Mouse (Mus musculus) intestine, embryonic 14.5 days (tissue): ENCODE results near the gene Sac3d1. TPM values are rescaled to one million over a fixed set of nuclear protein-coding genes. Genes with fewer than 3 reads are reported as not detected.

Experiments
- ATAC-seq: fragments of 200-750 bp; cut with Nextera tagmentation; replicated peaks from 2 replicates; pipeline ENCODE4 v1.8.0; 2017; ENCODE audit warnings: low read depth, moderate number of reproducible peaks, moderate TSS enrichment, moderate library complexity; ENCODE audit not compliant: low FRiP score, low TSS enrichment
- DNase-seq: peaks from one replicate; pipeline ENCODE4 v3.0.0-alpha.2; 2018; ENCODE audit warnings: low spot score
- H3K27ac ChIP-seq: fragments of 300-500 bp; sonication (generic); 2 replicates; pipeline ENCODE4 v1.5.1; 2014; ENCODE audit warnings: low read depth, mild to moderate bottlenecking, control low read depth
- H3K27me3 ChIP-seq: fragments of 300-500 bp; sonication (generic); replicated peaks from 2 replicates; pipeline ENCODE4 v1.6.1; 2014; ENCODE audit warnings: low read length, control low read depth; ENCODE audit not compliant: control insufficient read depth, insufficient read depth
- H3K36me3 ChIP-seq: fragments of 300-500 bp; sonication (generic); 2 replicates; pipeline ENCODE4 v1.6.1; 2014; ENCODE audit warnings: low read length, control low read depth; ENCODE audit not compliant: control insufficient read depth, insufficient read depth
- H3K4me1 ChIP-seq: fragments of 300-500 bp; sonication (generic); replicated peaks from 2 replicates; pipeline ENCODE4 v1.6.1; 2014; ENCODE audit warnings: low read length, control low read depth, mixed read lengths; ENCODE audit not compliant: control insufficient read depth, insufficient read depth
- H3K4me2 ChIP-seq: fragments of 300-500 bp; sonication (generic); 2 replicates; pipeline ENCODE4 v1.6.1; 2014; ENCODE audit warnings: low read length
- H3K4me3 ChIP-seq: fragments of 300-500 bp; sonication (generic); 2 replicates; pipeline ENCODE4 v1.5.1; 2014; ENCODE audit warnings: low read depth, low read length, control low read depth, mixed read lengths
- H3K9ac ChIP-seq: fragments of 300-500 bp; sonication (generic); 2 replicates; pipeline ENCODE4 v1.6.1; 2014; ENCODE audit warnings: mild to moderate bottlenecking, low read length
- H3K9me3 ChIP-seq: fragments of 300-500 bp; sonication (generic); 2 replicates; pipeline ENCODE4 v1.6.1; 2016; ENCODE audit warnings: low read length, control low read depth; ENCODE audit not compliant: control insufficient read depth
- WGBS: fragments of 180-500 bp; shearing (Covaris S2); extraction: QIAGEN DNeasy Blood & Tissue Kit; methylation state at CpG from one replicate; pipeline ENCODE4 v1.1.7; 2014; 5-methylcytosine and 5-hydroxymethylcytosine counted together
- polyA plus RNA-seq: library from polyadenylated mRNA; unstranded; fragments of >200 nt; fragmentation: Nextera tagmentation; extraction: Ambion mirVana; gene quantifications from 2 replicates; pipeline ENCODE4 v1.2.1, GENCODE M21; 2014

Sac3d1 gene
- polyA plus RNA-seq, 1 experiment from 2014 or later: 59.9 TPM

- peaks cover 2% of the 10 kb centered on the region; the same call in 1 of the 2 replicates for H3K4me1 ChIP-seq
- H3K4me3 ChIP-seq: peak overlapping the region; percentile 56
- no peak overlapping the region for H3K9ac ChIP-seq
- DNase-seq (no peak), ATAC-seq (no peak)
- H3K9me3 ChIP-seq: no peaks in the 10 kb centered on the region
- WGBS: 71% methylated on average over 10 of the region's 10 CpGs
- no peaks in the 10 kb centered on the region for H3K36me3 ChIP-seq
- H3K27ac ChIP-seq: peak overlapping the region; percentile 91; the same call in 1 of the 2 replicates
- no peaks in the 10 kb centered on the region for H3K27me3 ChIP-seq
- peak overlapping the region; percentile 57 for H3K4me2 ChIP-seq
Measured at GRCm38 (mm10) chr19:6126789-6127580, 8.5 kb upstream of the Sac3d1 start.

GRCm38 (mm10) chr19:6126289-6126688 is 7.8 kb upstream of the Sac3d1 start:
- Histone ChIP-seq H3K27ac (no peak overlapping the region), H3K4me1 (peaks cover 2% of the 10 kb centered on the region; the same call in 1 of the 2 replicates), H3K9me3 (no peaks in the 10 kb centered on the region), H3K36me3 (peaks cover under 1% of the 10 kb centered on the region; the same call in 1 of the 2 replicates), H3K9ac (no peak overlapping the region), H3K27me3 (no peaks in the 10 kb centered on the region), H3K4me3 (no peak overlapping the region), H3K4me2 (no peak overlapping the region)
- 30% methylated on average over 4 of the region's 4 CpGs for WGBS
- DNase-seq: no peak
- ATAC-seq: no peak

GRCm38 (mm10) chr19:6124898-6125297 is 6.4 kb upstream of the Sac3d1 start:
- ATAC-seq: no peak
- no peaks in the 10 kb centered on the region for H3K9me3 ChIP-seq

GRCm38 (mm10) chr19:6123330-6123729 is 4.9 kb upstream of the Sac3d1 start:
- Histone ChIP-seq H3K27ac (peak overlapping the region; percentile 9; the same call in 1 of the 2 replicates), H3K9ac (no peak overlapping the region), H3K4me2 (no peak overlapping the region), H3K36me3 (peaks cover 4% of the 10 kb centered on the region; the same call in 1 of the 2 replicates), H3K9me3 (no peaks in the 10 kb centered on the region), H3K27me3 (no peaks in the 10 kb centered on the region), H3K4me1 (peaks cover 6% of the 10 kb centered on the region; the same call in 1 of the 2 replicates), H3K4me3 (no peak overlapping the region)
- DNase-seq (no peak), ATAC-seq (no peak)
- 57% methylated on average over 8 of the region's 8 CpGs for WGBS

More at GRCm38 (mm10) chr19:6124898-6125297, 6.4 kb upstream of the Sac3d1 start:
- H3K4me1 ChIP-seq: peaks cover 2% of the 10 kb centered on the region; the same call in 1 of the 2 replicates
- no peak overlapping the region for H3K9ac ChIP-seq
- H3K36me3 ChIP-seq: peaks cover 4% of the 10 kb centered on the region; the same call in 1 of the 2 replicates
- WGBS: 81% methylated on average over 2 of the region's 2 CpGs
- DNase-seq: no peak
- H3K4me3 ChIP-seq: no peak overlapping the region
- no peak overlapping the region for H3K4me2 ChIP-seq
- no peak overlapping the region for H3K27ac ChIP-seq
- no peaks in the 10 kb centered on the region for H3K27me3 ChIP-seq

- Histone ChIP-seq H3K9me3 (no peaks in the 10 kb centered on the region), H3K9ac (peak overlapping the region; percentile 27; the same call in 1 of the 2 replicates), H3K4me1 (peaks cover 11% of the 10 kb centered on the region; the same call in 1 of the 2 replicates), H3K4me3 (0 out of 2 replicates have a peak overlapping the region, but pooled peaks have one; percentile 8), H3K36me3 (peaks cover 4% of the 10 kb centered on the region; the same call in 1 of the 2 replicates), H3K4me2 (peak overlapping the region; percentile 22; the same call in 1 of the 2 replicates), H3K27me3 (no peaks in the 10 kb centered on the region), H3K27ac (no peak overlapping the region)
- WGBS: 31% methylated on average over 16 of the region's 19 CpGs
- peak; percentile 65 for DNase-seq
- peak; percentile 12 for ATAC-seq
Measured at GRCm38 (mm10) chr19:6121761-6122160, 3.3 kb upstream of the Sac3d1 start.

GRCm38 (mm10) chr19:6118677-6119185 is 281 bp upstream of the Sac3d1 start:
- Histone ChIP-seq H3K4me1 (peaks cover 12% of the 10 kb centered on the region; the same call in 1 of the 2 replicates), H3K27me3 (no peaks in the 10 kb centered on the region), H3K4me2 (peak overlapping the region; percentile 76), H3K27ac (peak overlapping the region; percentile 95), H3K36me3 (peaks cover 31% of the 10 kb centered on the region), H3K4me3 (peak overlapping the region; percentile 89), H3K9me3 (no peaks in the 10 kb centered on the region), H3K9ac (peak overlapping the region; percentile 83)
- no peak for DNase-seq
- ATAC-seq: peak; percentile 44
- under 1% methylated on average over 8 of the region's 8 CpGs for WGBS

GRCm38 (mm10) chr19:6117346-6117985 is 984 bp downstream of the Sac3d1 start:
- H3K9ac ChIP-seq: peak overlapping the region; percentile 83
- WGBS: 3% methylated on average over 32 of the region's 32 CpGs
- peaks cover 12% of the 10 kb centered on the region; the same call in 1 of the 2 replicates for H3K4me1 ChIP-seq
- no peak; the same call in 1 of the 2 replicates for ATAC-seq
- DNase-seq: no peak
- peak overlapping the region; percentile 95 for H3K27ac ChIP-seq
- no peaks in the 10 kb centered on the region for H3K27me3 ChIP-seq
- H3K4me2 ChIP-seq: peak overlapping the region; percentile 76
- no peaks in the 10 kb centered on the region for H3K9me3 ChIP-seq
- peaks cover 36% of the 10 kb centered on the region for H3K36me3 ChIP-seq
- peak overlapping the region; percentile 89 for H3K4me3 ChIP-seq

GRCm38 (mm10) chr19:6116113-6116850 is 2.2 kb downstream of the Sac3d1 start:
- H3K9me3 ChIP-seq: no peaks in the 10 kb centered on the region
- H3K36me3 ChIP-seq: peaks cover 37% of the 10 kb centered on the region
- peaks cover 12% of the 10 kb centered on the region; the same call in 1 of the 2 replicates for H3K4me1 ChIP-seq
- ATAC-seq (no peak), DNase-seq (no peak)
- H3K27me3 ChIP-seq: no peaks in the 10 kb centered on the region
- H3K27ac ChIP-seq: no peak overlapping the region
- H3K9ac ChIP-seq: no peak overlapping the region
- H3K4me2 ChIP-seq: peak overlapping the region; percentile 76
- WGBS: 88% methylated on average over 15 of the region's 15 CpGs
- H3K4me3 ChIP-seq: no peak overlapping the region
